Mouse (Mus musculus) common myeloid progenitor, adult 5-6 weeks (primary cell): ENCODE measurements at regions not wholly inside any gene's neighbourhood (a gene's known extent, or its start where the extent isn't known, plus 50 kb on each side); places are given as distances from the start of the nearest gene placed in this dataset.
A peak's percentile ranks its signal among the peaks of the same experiment; 100 is the strongest.

Experiments used
- ATAC-seq: replicated peaks from 2 replicates; pipeline ENCODE4 v1.8.0; 2016; ENCODE audit warnings: low read depth, mild to moderate bottlenecking, moderate TSS enrichment, inconsistent platforms; ENCODE audit not compliant: poor library complexity, severe bottlenecking

DNA sequence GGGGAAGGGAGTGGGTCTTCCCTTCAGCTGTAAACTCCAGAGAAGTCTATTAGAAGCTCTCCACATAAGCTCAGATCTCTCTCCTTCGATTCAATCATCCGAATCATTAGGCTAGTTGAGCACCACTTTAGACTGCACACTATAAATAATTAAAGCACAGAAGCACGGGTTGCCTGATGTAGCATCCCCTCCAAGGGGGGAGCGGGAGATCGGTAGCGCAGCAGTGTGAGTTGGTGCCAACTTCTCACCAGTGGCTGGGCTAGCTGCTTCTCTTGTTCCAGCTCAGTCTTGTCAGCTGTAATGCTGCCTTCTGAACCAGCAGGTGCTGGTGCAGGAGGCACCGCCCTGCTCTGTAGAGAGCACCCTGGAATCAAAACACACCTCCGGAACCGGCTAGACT lies 78.6 kb downstream of the A830031A19Rik start:
- no peak for ATAC-seq

- ATAC-seq: no peak
Measured at GRCm38 (mm10) chr11:23994160-23994559, 80.7 kb downstream of the A830031A19Rik start.

DNA sequence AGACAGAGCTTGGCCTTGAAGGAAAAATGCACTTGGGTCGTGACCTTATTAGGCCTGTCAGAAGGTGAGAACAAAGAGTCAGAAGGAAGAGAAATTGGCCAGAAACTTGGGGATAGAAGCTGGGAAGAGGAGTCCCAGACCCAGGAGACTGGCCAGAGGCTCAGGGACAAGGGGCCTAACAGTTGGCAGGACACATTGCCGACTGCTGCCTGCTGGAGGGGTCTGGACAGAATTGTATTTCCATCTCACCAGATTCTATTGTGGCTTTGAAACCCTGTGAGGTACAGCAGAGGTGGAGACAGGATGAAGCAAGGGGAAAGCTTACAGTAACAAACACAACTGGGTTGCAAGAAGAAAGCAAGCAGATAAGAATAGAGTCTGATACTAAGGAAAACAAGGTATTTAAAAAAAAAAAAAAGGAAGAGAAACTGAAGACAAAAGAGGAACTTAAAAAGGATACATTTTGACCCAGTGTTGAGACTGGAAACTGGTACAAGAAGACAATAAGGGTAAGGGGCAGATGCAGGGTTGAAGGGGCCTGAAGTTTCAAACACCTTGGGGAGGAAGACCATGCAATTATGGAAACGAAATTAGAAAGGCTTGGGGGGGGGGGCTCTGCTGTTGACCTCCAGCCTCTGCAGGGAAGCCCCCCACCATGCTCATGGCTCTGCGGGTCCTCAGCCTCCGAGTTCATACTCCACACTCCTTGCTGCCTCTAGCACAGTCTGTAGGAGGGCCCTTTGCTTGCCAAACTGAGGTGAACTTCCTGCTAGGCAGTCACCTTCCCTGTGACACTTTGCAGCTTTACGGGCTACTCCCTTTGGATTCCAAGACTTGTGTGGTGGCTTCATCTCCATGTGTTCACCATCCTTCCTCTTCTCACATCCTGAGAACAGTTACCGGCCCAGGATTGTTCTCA lies 87.1 kb downstream of the A830031A19Rik start:
- peak; percentile 84 for ATAC-seq

DNA sequence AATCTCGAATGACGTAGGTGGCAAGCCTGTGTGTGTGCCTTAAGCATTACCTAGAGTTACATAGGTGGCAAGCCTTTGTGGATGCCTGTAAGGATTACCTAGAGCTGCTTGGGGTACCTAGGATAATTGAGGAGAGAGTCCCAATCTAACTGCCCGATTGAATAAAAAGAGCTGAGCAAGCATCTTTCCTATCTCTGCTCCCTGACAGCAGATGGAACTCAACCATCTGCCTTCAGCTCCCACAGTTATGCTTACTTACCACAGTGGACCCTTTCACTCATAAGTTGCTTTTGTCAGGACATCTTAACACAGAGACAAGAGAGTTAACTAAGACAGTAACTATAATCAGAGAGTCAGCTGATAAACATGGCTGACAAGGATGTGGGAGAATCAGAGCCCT lies 89.6 kb downstream of the A830031A19Rik start:
- ATAC-seq: no peak

DNA sequence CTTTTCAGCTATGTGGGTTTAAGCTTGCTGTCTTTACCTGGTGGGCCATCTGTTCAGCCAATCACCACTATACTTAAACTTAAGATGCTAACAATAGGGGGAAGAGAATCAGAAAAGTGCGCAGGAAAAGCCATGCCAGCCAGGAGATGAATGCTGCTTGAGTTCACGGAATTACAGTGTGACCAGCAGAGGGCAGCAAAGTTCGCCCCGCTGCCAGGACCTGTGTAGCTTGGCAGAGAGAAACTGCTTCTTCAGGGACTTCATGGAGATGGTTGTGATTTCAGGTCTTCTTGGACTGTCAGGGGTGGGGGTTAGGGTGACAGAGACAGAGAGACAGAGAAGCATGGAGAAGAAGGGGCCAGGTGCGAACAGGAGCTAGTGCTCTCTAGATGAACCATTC lies 84.3 kb upstream of the Papolg start:
- peak; percentile 77 for ATAC-seq

DNA sequence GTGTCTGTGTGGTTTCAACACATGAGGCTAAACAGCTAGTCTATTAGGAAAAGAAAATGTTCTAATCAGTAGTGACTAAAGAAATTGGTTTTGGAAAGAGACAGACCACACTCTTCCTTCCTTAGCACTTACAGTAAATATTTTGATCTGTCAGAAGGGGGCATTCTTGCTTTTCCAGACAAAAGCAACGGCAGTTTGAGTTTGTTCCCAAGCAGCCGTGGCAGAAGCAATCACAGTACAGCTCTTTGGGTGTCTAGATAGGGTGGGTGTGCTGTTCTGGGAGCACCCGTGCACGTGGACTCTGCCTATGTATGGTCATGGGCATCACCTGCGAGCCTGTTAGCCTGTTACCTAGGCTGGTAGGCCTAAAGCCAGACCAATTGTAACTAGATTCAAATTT lies 83.2 kb upstream of the Papolg start:
- no peak for ATAC-seq

DNA sequence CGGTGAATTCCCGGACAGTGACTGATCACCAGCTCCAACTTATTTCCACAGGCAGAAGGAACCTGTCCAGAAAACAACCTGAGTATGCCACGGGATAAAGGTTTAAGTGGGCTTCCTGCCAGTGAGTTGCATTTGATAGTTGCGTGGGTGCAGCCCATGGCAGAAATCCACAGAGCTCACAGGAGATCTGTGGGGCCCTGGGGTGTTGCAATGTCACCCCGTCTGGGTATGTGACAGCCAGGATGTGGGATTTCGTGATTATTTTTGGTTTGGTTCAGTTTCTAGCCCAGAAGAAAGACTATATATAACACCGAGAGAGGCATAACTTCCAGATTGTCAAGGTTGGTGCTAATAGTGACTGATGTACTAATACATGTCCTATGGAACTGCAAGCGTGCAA lies 82.0 kb upstream of the Papolg start:
- ATAC-seq: peak; percentile 82

- peak; percentile 56 for ATAC-seq
Measured at GRCm38 (mm10) chr11:23954323-23954722, 59.3 kb upstream of the Papolg start.

DNA sequence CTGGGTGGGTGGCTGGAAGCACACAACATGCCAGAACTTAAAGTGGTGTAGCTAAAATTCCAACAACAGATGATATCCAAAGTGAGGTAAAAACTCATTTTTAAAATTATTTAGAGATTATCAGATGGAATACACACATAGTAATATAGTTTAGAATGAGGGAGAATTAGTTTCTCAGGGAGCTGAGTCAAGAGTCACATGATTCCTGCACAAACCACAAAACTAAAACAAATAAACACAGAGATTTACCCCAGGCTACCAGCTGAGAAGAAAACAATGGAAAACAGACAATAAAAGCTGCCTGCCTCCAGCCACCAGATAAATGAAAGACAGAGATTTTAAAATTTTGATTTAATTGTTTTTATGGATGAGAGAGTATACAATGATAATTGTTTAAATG lies 50.9 kb upstream of the Papolg start:
- no peak for ATAC-seq
